Mouse (Mus musculus): Measurements from ENCODE around the gene Samd1.

- no peak for TF ChIP-seq GATA1 (IDR thresholded peaks at IDR 0.05; ENCODE audit: low read length)
- TF ChIP-seq TAL1 (IDR thresholded peaks at IDR 0.05; ENCODE audit: low read length), result no peak
These were observed 18.4 kb downstream of the Samd1 start for GRCm38 (mm10) chr8:84015833-84016232.
